Mouse (Mus musculus): ENCODE measurements around the gene Sfxn4. TPM values are rescaled to one million over a fixed set of nuclear protein-coding genes. Genes with fewer than 3 reads are reported as not detected.

Sfxn4 gene
- total RNA-seq, 2 experiments from 2014 or later, result 12.5 to 17.8 TPM

- DNase-seq (ENCODE audit: low spot score in 2 of 2), result no peak
Measured at GRCm38 (mm10) chr19:60843324-60843723, 18.0 kb downstream of the Sfxn4 start.

- DNase-seq (ENCODE audit: low spot score in 2 of 2), result peak; percentile 26 to 71
Measured at GRCm38 (mm10) chr19:60837747-60838146, 23.5 kb downstream of the Sfxn4 start.

- no peak for DNase-seq (ENCODE audit: low spot score in 2 of 2)
Measured at GRCm38 (mm10) chr19:60818677-60819076, 42.6 kb downstream of the Sfxn4 start.

GRCm38 (mm10) chr19:60813133-60813532 is 48.1 kb downstream of the Sfxn4 start:
- DNase-seq (ENCODE audit: low spot score in 2 of 2), result no peak

GRCm38 (mm10) chr19:60812036-60812389 is 49.3 kb downstream of the Sfxn4 start:
- DNase-seq (ENCODE audit: low spot score in 2 of 2), result no peak

GRCm38 (mm10) chr19:60811098-60812035 is 49.9 kb downstream of the Sfxn4 start, which contains the start of gene Fam45a:
Fam45a (plus strand) TSS chr19:60811585.
- peak; percentile 84 to 93 for DNase-seq (ENCODE audit: low spot score in 2 of 2)

- no peak for DNase-seq (ENCODE audit: low spot score in 2 of 2)
Measured at GRCm38 (mm10) chr19:60809927-60810326, 51.4 kb downstream of the Sfxn4 start.

GRCm38 (mm10) chr19:60804903-60805302 is 56.4 kb downstream of the Sfxn4 start:
- DNase-seq (ENCODE audit: low spot score in 2 of 2), result no peak

GRCm38 (mm10) chr19:60799867-60800569 is 61.3 kb downstream of the Sfxn4 start:
- no peak for DNase-seq (ENCODE audit: low spot score in 2 of 2)

- DNase-seq (ENCODE audit: low spot score in 2 of 2), result no peak
Measured at GRCm38 (mm10) chr19:60797415-60797814, 63.9 kb downstream of the Sfxn4 start.

GRCm38 (mm10) chr19:60795244-60795643 is 66.0 kb downstream of the Sfxn4 start:
- DNase-seq (ENCODE audit: low spot score in 2 of 2), result peak in 1 of 2 experiments; percentile 67

- DNase-seq (ENCODE audit: low spot score in 2 of 2), result no peak
Measured at GRCm38 (mm10) chr19:60793170-60793707, 68.0 kb downstream of the Sfxn4 start.

GRCm38 (mm10) chr19:60791164-60791563 is 70.1 kb downstream of the Sfxn4 start:
- DNase-seq (ENCODE audit: low spot score in 2 of 2), result peak in 1 of 2 experiments; percentile 10

GRCm38 (mm10) chr19:60790551-60791161 is 70.6 kb downstream of the Sfxn4 start, which contains the start of gene Eif3a:
Eif3a (minus strand) TSS chr19:60790658.
- peak; percentile 95 for DNase-seq (ENCODE audit: low spot score in 2 of 2)

GRCm38 (mm10) chr19:60789919-60790506 is 71.3 kb downstream of the Sfxn4 start:
- DNase-seq (ENCODE audit: low spot score in 2 of 2), result peak in 1 of 2 experiments; percentile 31

- DNase-seq (ENCODE audit: low spot score in 2 of 2), result no peak
Measured at GRCm38 (mm10) chr19:60789452-60789851, 71.8 kb downstream of the Sfxn4 start.

GRCm38 (mm10) chr19:60788214-60788960 is 72.9 kb downstream of the Sfxn4 start:
- DNase-seq (ENCODE audit: low spot score in 2 of 2), result no peak

GRCm38 (mm10) chr19:60787465-60788150 is 73.7 kb downstream of the Sfxn4 start:
- no peak for DNase-seq (ENCODE audit: low spot score in 2 of 2)

All from layer of hippocampus, adult 18-20 months (tissue).